16 mouse cellular contexts compared by ENCODE assay signal in the genomic region with DNA sequence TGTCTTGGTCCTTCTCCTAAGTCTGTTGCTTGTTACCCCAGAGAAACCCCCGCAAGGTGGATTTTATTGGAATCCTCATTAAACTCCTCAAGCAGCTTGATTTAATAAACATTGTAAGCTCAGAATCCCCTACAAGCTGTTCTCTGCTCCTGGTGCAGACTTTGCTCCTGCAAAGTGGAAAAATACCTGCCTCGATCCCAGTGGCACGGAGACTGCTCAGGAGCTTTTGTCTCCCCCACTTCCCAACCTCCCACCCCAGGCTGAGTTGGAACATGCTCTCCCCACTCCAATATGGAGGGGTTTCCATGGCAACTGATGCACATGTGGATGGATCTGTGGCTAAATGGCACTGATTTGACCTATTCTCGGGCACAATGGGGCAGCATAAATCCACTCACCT.
DNase-seq lines count a peak whose midpoint lies in the region; ATAC-seq and TF ChIP-seq lines count a peak whose summit lies in the region.
"Had no signal": no experiment of that assay in that cellular context is flagged by ENCODE, and none has a peak within 500 bp of the region (broad histone marks: within the 10 kb centered on the region; RNA-seq: fewer than 3 reads in every experiment).

No protein-coding gene starts in this region.

- TF ChIP-seq CTCF in brain, embryonic 14.5 days (IDR thresholded peaks at IDR 0.05; ENCODE audit: borderline replicate concordance, extremely low read depth, insufficient read depth, insufficient read length): no peak

- no peaks in the 10 kb centered on the region for H3K9me3 ChIP-seq in forebrain, embryonic 14.5 days (replicated peaks; ENCODE audit: control insufficient read depth, low read length)
- H3K9me3 ChIP-seq in forebrain, embryonic 15.5 days: no peaks in the 10 kb centered on the region
- no peaks in the 10 kb centered on the region for H3K9me3 ChIP-seq in midbrain, embryonic 13.5 days
- no peaks in the 10 kb centered on the region for H3K9me3 ChIP-seq in midbrain, embryonic 10.5 days (replicated peaks)
- no peaks in the 10 kb centered on the region for H3K9me3 ChIP-seq in limb, embryonic 12.5 days
- H3K9me3 ChIP-seq: embryonic facial prominence, embryonic 13.5 days; forebrain, embryonic 13.5 days; heart, embryonic 12.5 days had no signal

- WGBS in forebrain, embryonic 14.5 days: 83% methylated on average over 4 of the region's 4 CpGs
- 66% methylated on average over 4 of the region's 4 CpGs for WGBS in forebrain, embryonic 15.5 days
- WGBS in midbrain, embryonic 13.5 days: 59% methylated on average over 4 of the region's 4 CpGs
- whole genome bisulfite sequencing in midbrain, embryonic 10.5 days: 86% methylated on average over 4 of the region's 4 CpGs
- 30% methylated on average over 4 of the region's 4 CpGs for WGBS in limb, embryonic 12.5 days

- DNase-seq in forebrain, embryonic 14.5 days (ENCODE audit: low spot score): peak; percentile 31
- DNase-seq in midbrain, embryonic 10.5 days (ENCODE audit: low spot score): no peak
- peak; percentile 58 for DNase-seq in brain, embryonic 14.5 days (ENCODE audit: low read depth)
- no peak for DNase-seq in gastrocnemius, postnatal 25 days
- DNase-seq in left cerebral cortex, postnatal 10 days (ENCODE audit: extremely low spot score in 1 of 2, low spot score in 2 of 2): no peak
- DNase-seq: adrenal gland, postnatal 10 days; cerebellum, adult 2 months; cerebellum, postnatal 14 days; gastrocnemius, postnatal 14 days had no signal

- H3K36me3 ChIP-seq in forebrain, embryonic 14.5 days (ENCODE audit: control insufficient read depth, insufficient read depth, low read length): no peaks in the 10 kb centered on the region
- H3K36me3 ChIP-seq in forebrain, embryonic 15.5 days: no peaks in the 10 kb centered on the region
- no peaks in the 10 kb centered on the region for H3K36me3 ChIP-seq in midbrain, embryonic 13.5 days
- no peaks in the 10 kb centered on the region for H3K36me3 ChIP-seq in midbrain, embryonic 10.5 days
- no peaks in the 10 kb centered on the region for H3K36me3 ChIP-seq in limb, embryonic 12.5 days
- H3K36me3 ChIP-seq: embryonic facial prominence, embryonic 13.5 days; heart, embryonic 12.5 days had no signal

- no peak for TF ChIP-seq POLR2A in brain, embryonic 14.5 days (IDR thresholded peaks at IDR 0.05; ENCODE audit: borderline replicate concordance, extremely low read depth, insufficient read depth, insufficient read length, poor library complexity, severe bottlenecking)

- H3K27me3 ChIP-seq in forebrain, embryonic 14.5 days (replicated peaks; ENCODE audit: control insufficient read depth, insufficient read depth, low read length): no peaks in the 10 kb centered on the region
- no peaks in the 10 kb centered on the region for H3K27me3 ChIP-seq in forebrain, embryonic 15.5 days
- H3K27me3 ChIP-seq in midbrain, embryonic 13.5 days: no peaks in the 10 kb centered on the region
- no peaks in the 10 kb centered on the region for H3K27me3 ChIP-seq in midbrain, embryonic 10.5 days (ENCODE audit: low read depth, poor library complexity, severe bottlenecking)
- H3K27me3 ChIP-seq in limb, embryonic 12.5 days: no peaks in the 10 kb centered on the region
- H3K27me3 ChIP-seq: embryonic facial prominence, embryonic 13.5 days; forebrain, embryonic 13.5 days; heart, embryonic 12.5 days had no signal

- no peak overlapping the region for H3K9ac ChIP-seq in forebrain, embryonic 14.5 days (ENCODE audit: low read length)
- H3K9ac ChIP-seq in forebrain, embryonic 15.5 days (replicated peaks): no peak overlapping the region
- H3K9ac ChIP-seq in midbrain, embryonic 13.5 days (replicated peaks): no peak overlapping the region
- H3K9ac ChIP-seq in limb, embryonic 12.5 days (replicated peaks): no peak overlapping the region
- H3K9ac ChIP-seq: embryonic facial prominence, embryonic 13.5 days; forebrain, embryonic 13.5 days; heart, embryonic 12.5 days had no signal

- ATAC-seq in forebrain, embryonic 14.5 days: no peak
- no peak; the same call in 1 of the 2 replicates for ATAC-seq in forebrain, embryonic 15.5 days (replicated peaks)
- ATAC-seq in midbrain, embryonic 13.5 days: no peak
- no peak for ATAC-seq in limb, embryonic 12.5 days (ENCODE audit: insufficient number of reproducible peaks, insufficient read depth, low FRiP score, low TSS enrichment, low read depth)
- ATAC-seq: forebrain, embryonic 13.5 days; intestine, embryonic 16.5 days had no signal

- no peak overlapping the region for H3K27ac ChIP-seq in forebrain, embryonic 14.5 days (ENCODE audit: low read depth, low read length)
- H3K27ac ChIP-seq in forebrain, embryonic 15.5 days (replicated peaks): no peak overlapping the region
- 0 out of 2 replicates have a peak overlapping the region, but pooled peaks have one; percentile 25 for H3K27ac ChIP-seq in midbrain, embryonic 13.5 days
- H3K27ac ChIP-seq in midbrain, embryonic 10.5 days (replicated peaks): no peak overlapping the region
- peak overlapping the region; percentile 70 for H3K27ac ChIP-seq in limb, embryonic 12.5 days
- H3K27ac ChIP-seq: embryonic facial prominence, embryonic 13.5 days; forebrain, embryonic 13.5 days had no signal

- H3K4me3 ChIP-seq in forebrain, embryonic 14.5 days (ENCODE audit: low read depth, low read length): no peak overlapping the region
- no peak overlapping the region for H3K4me3 ChIP-seq in forebrain, embryonic 15.5 days
- H3K4me3 ChIP-seq in midbrain, embryonic 13.5 days (replicated peaks): no peak overlapping the region
- H3K4me3 ChIP-seq in midbrain, embryonic 10.5 days: no peak overlapping the region
- no peak overlapping the region for H3K4me3 ChIP-seq in limb, embryonic 12.5 days (replicated peaks)
- H3K4me3 ChIP-seq: embryonic facial prominence, embryonic 13.5 days; forebrain, embryonic 13.5 days; heart, embryonic 12.5 days had no signal

- no peaks in the 10 kb centered on the region; the same call in 1 of the 2 replicates for H3K4me1 ChIP-seq in forebrain, embryonic 14.5 days (ENCODE audit: control insufficient read depth, insufficient read depth, low read length)
- no peaks in the 10 kb centered on the region for H3K4me1 ChIP-seq in forebrain, embryonic 15.5 days
- H3K4me1 ChIP-seq in midbrain, embryonic 13.5 days (replicated peaks): peaks cover 6% of the 10 kb centered on the region; the same call in 1 of the 2 replicates
- H3K4me1 ChIP-seq in midbrain, embryonic 10.5 days: peaks cover 5% of the 10 kb centered on the region; the same call in 1 of the 2 replicates
- peaks cover 13% of the 10 kb centered on the region; the same call in 1 of the 2 replicates for H3K4me1 ChIP-seq in limb, embryonic 12.5 days (replicated peaks)
- H3K4me1 ChIP-seq: embryonic facial prominence, embryonic 13.5 days; heart, embryonic 12.5 days had no signal

- intact Hi-C loops in left cerebral cortex, postnatal 10 days (cut with DNase I): no loop called here

- no peak overlapping the region for H3K4me2 ChIP-seq in forebrain, embryonic 14.5 days (ENCODE audit: low read length)
- H3K4me2 ChIP-seq in forebrain, embryonic 15.5 days (replicated peaks): no peak overlapping the region
- H3K4me2 ChIP-seq in midbrain, embryonic 13.5 days (replicated peaks): no peak overlapping the region
- no peak overlapping the region for H3K4me2 ChIP-seq in limb, embryonic 12.5 days
- H3K4me2 ChIP-seq: embryonic facial prominence, embryonic 13.5 days; forebrain, embryonic 13.5 days; heart, embryonic 12.5 days had no signal

Comparison
In these comparisons a context has a peak if more than half of its experiments do, and no peak if none do; other contexts are left out.
1. H3K27ac ChIP-seq: peak in midbrain, embryonic 13.5 days (single experiment) and limb, embryonic 12.5 days (single experiment); none in forebrain, embryonic 14.5 days (single experiment), forebrain, embryonic 15.5 days (single experiment) and midbrain, embryonic 10.5 days (single experiment).
2. DNase-seq: peak in forebrain, embryonic 14.5 days (single experiment) and brain, embryonic 14.5 days (single experiment); none in midbrain, embryonic 10.5 days (single experiment), gastrocnemius, postnatal 25 days (single experiment) and left cerebral cortex, postnatal 10 days (0 of 2).